Mouse (Mus musculus) embryonic facial prominence, embryonic 11.5 days (tissue): ENCODE results near the gene Nbea. TPM values are rescaled to one million over a fixed set of nuclear protein-coding genes. Genes with fewer than 3 reads are reported as not detected.
A peak's percentile ranks its signal among the peaks of the same experiment; 100 is the strongest.

ENCODE experiments used
- ATAC-seq: fragments of 200-750 bp; cut with Nextera tagmentation; replicated peaks from 2 replicates; pipeline ENCODE4 v1.8.0; 2017; ENCODE audit warnings: low read depth; ENCODE audit not compliant: insufficient number of reproducible peaks, low FRiP score, low TSS enrichment
- DNase-seq: peaks from one replicate; pipeline ENCODE4 v3.0.0-alpha.2; 2015; ENCODE audit warnings: low spot score
- H3K27ac ChIP-seq: fragments of 300-500 bp; sonication (generic); replicated peaks from 2 replicates; pipeline ENCODE4 v1.5.1; 2014; ENCODE audit warnings: mild to moderate bottlenecking, low read depth, low read length, control low read depth
- H3K27me3 ChIP-seq: fragments of 300-500 bp; sonication (generic); 2 replicates; pipeline ENCODE4 v1.6.1; 2014; ENCODE audit warnings: mild to moderate bottlenecking, low read length, moderate library complexity, mixed read lengths; ENCODE audit not compliant: control insufficient read depth, insufficient read depth
- H3K36me3 ChIP-seq: fragments of 300-500 bp; sonication (generic); replicated peaks from 2 replicates; pipeline ENCODE4 v1.6.1; 2014; ENCODE audit warnings: low read depth, mild to moderate bottlenecking, low read length, moderate library complexity, mixed read lengths; ENCODE audit not compliant: control insufficient read depth, insufficient read depth
- H3K4me1 ChIP-seq: fragments of 300-500 bp; sonication (generic); 2 replicates; pipeline ENCODE4 v1.6.1; 2014; ENCODE audit warnings: low read length, mixed read lengths; ENCODE audit not compliant: control insufficient read depth, insufficient read depth
- H3K4me2 ChIP-seq: fragments of 300-500 bp; sonication (generic); 2 replicates; pipeline ENCODE4 v1.6.1; 2014; ENCODE audit warnings: low read depth, mild to moderate bottlenecking, control low read depth, low read length, moderate library complexity
- H3K4me3 ChIP-seq: fragments of 300-500 bp; sonication (generic); 2 replicates; pipeline ENCODE4 v1.5.1; 2014; ENCODE audit warnings: low read depth, low read length, control low read depth
- H3K9ac ChIP-seq: fragments of 300-500 bp; sonication (generic); replicated peaks from 2 replicates; pipeline ENCODE4 v1.6.1; 2014; ENCODE audit warnings: mild to moderate bottlenecking, control low read depth, low read length
- H3K9me3 ChIP-seq: fragments of 300-500 bp; sonication (generic); replicated peaks from 2 replicates; pipeline ENCODE4 v1.6.1; 2016; ENCODE audit warnings: mild to moderate bottlenecking, low read length, inconsistent platforms, mixed read lengths; ENCODE audit not compliant: control insufficient read depth
- WGBS: fragments of 180-500 bp; shearing (Covaris S2); extraction: QIAGEN DNeasy Blood & Tissue Kit; methylation state at CpG from one replicate; pipeline ENCODE4 v1.1.7; 2014; 5-methylcytosine and 5-hydroxymethylcytosine counted together
- polyA plus RNA-seq: library from polyadenylated mRNA; unstranded; fragments of >200 nt; fragmentation: Nextera tagmentation; extraction: Ambion mirVana; gene quantifications from 2 replicates; pipeline ENCODE4 v1.2.1, GENCODE M21; 2014

The Nbea gene
- polyA plus RNA-seq: 20.4 and 22.6 TPM in 2 replicates

DNA sequence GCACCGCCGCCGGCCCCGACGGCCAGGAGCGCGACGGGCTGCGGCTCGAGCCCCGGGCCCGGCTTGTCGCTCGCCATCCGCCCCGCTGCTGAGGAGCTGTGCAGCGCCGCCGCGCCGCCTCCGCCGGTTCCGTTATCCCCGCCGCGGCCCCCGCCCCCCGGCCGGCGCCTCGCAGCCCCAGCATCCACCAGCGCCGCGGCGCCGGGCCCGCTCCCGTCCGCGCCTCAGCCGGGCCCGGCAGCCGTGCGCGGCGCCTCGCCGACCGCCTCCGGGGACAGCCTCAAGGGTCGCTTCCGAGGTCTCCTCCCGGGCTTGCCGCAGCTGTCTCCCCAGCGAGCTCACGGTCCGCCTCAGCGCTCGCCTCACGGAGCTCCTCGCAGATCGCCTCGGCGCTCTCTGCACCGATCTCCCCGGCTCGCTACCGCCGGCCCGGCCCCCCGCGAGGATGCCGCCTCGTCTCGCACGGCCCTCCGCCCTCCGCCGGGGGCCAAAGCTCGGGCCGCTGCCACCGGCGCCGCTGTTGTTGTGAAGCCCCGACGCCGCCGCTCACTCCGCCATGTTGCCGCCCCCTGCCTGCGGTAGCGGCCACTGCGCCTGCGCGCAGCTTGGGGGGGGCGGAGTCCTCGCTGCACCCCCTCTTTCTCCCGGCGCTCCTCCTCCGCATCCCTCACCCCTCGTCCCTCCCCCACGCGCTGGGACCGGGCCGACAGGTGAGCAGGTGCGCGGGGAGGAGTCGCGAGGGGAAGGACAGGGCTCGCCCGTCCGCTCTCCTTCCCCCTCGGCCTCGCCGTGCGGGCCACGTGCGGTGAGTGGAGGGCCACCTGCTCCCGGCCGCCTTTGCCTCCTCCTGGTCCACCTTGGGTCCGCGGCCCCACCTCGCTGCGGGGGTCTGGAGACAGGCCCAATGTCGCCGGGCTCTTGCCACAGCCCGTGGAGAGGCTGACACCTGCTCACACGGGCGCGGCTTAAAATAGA, at the start of gene Nbea:
Nbea (minus strand) TSS at position 543 of the 975 bp plus-strand sequence.
- Histone ChIP-seq H3K9ac (peak within 1 kb of the TSS; percentile 88), H3K4me1 (peaks cover 2% of the 10 kb centered on the region; the same call in 1 of the 2 replicates), H3K4me3 (peak within 1 kb of the TSS; percentile 91), H3K9me3 (no peaks in the 10 kb centered on the region), H3K36me3 (no peaks in the 10 kb centered on the region), H3K27ac (peak within 1 kb of the TSS; percentile 85), H3K27me3 (no peaks in the 10 kb centered on the region), H3K4me2 (peak within 1 kb of the TSS; percentile 85)
- DNase-seq (peak; percentile 86), ATAC-seq (peak; percentile 84)
- WGBS: 0% methylated on average over 81 of the region's 131 CpGs

DNA sequence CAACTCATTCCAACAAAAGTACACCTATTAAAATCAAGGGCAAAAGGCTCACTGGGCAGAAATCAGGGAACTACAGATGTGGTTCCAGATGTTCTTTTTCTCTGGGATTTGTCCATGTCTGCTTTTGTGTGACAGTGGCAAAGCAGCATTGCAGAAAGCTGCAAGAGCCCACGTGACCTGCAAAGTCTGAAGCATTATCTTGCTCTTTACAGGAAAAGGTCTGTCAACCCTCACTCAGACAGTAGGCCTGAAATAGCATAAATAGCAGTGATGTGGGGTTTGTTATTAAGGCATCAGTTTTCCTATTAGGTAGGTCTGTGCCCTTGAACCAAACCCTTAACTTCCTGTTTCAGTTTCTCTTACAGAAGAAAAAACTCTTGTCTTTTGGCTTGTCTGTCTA, 45.8 kb upstream of the Nbea start:
- no peaks in the 10 kb centered on the region for H3K4me1 ChIP-seq
- ATAC-seq (no peak), DNase-seq (peak; percentile 21)
- no peak overlapping the region for H3K4me2 ChIP-seq
- no peak overlapping the region for H3K9ac ChIP-seq
- H3K4me3 ChIP-seq: no peak overlapping the region
- no peak overlapping the region for H3K27ac ChIP-seq
- no peaks in the 10 kb centered on the region for H3K27me3 ChIP-seq
- WGBS: 56% methylated on average over 1 of the region's 1 CpGs
- no peaks in the 10 kb centered on the region for H3K9me3 ChIP-seq
- no peaks in the 10 kb centered on the region for H3K36me3 ChIP-seq

DNA sequence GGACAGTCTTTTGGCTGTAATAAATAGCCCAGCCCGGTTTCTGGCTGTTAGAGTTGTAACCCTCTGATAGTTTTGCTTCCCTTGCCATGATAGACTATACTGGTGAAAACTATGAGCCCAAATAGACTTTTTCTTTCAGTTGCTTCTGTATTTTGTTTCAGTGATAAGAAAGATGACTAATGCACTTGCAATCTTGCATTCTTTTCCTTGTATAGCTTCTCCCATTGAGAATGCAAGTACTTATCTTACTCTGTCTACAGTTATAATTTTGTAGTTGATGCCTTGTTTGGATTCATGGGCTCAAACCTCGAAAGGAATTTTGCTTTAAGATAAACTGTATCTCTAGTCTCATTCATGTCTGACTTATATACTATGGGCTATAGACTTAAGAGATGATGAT, 32.5 kb upstream of the Nbea start:
- 79% methylated on average over 2 of the region's 2 CpGs for WGBS
- Histone ChIP-seq H3K27me3 (no peaks in the 10 kb centered on the region), H3K27ac (no peak overlapping the region), H3K4me3 (no peak overlapping the region), H3K36me3 (no peaks in the 10 kb centered on the region), H3K9me3 (no peaks in the 10 kb centered on the region), H3K4me2 (no peak overlapping the region), H3K4me1 (no peaks in the 10 kb centered on the region), H3K9ac (no peak overlapping the region)
- no peak for ATAC-seq
- DNase-seq: no peak

DNA sequence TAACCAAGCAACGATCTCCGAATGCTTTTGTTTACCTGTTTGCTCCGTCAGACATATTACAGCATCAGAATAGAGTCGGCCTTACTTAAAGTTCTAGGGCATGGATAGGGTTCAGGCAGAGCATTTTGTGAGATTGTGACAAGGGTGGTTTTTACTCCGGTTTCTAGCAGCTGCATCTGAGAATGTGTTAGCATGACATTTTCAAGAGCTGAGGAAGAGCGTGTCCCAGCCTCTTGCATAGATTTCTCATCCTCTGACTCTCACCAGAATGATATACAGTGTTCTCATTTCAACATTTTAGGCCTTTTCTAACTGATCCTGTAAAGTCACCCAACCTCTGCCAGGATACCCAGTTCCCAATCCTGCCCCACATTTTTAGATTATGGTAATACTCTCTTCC, 20.5 kb upstream of the Nbea start:
- H3K4me3 ChIP-seq: no peak overlapping the region
- WGBS: 79% methylated on average over 6 of the region's 6 CpGs
- H3K9ac ChIP-seq: no peak overlapping the region
- no peak overlapping the region for H3K4me2 ChIP-seq
- H3K4me1 ChIP-seq: no peaks in the 10 kb centered on the region
- DNase-seq: no peak
- H3K9me3 ChIP-seq: no peaks in the 10 kb centered on the region
- H3K36me3 ChIP-seq: no peaks in the 10 kb centered on the region
- no peaks in the 10 kb centered on the region for H3K27me3 ChIP-seq
- ATAC-seq: no peak
- H3K27ac ChIP-seq: no peak overlapping the region

DNA sequence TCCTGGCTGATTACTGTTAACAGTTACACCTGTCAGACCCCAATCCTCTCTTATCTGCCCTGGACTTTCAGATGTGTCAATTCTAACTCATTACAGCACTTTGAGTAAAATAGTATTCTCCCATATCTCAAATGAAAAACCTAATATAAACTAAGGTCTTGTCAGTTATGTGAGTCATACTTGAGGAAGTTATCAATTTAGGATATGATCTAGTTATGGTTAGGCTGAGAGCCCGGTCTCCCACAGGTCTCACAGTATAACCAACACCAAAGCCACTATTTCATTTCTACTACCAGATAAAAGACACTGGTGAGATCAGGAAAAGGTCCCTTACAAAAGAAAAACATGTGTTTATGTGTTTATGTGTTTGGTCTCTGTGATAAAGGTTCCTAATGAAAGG, 4.7 kb upstream of the Nbea start:
- DNase-seq (no peak), ATAC-seq (no peak)
- Histone ChIP-seq H3K9me3 (no peaks in the 10 kb centered on the region), H3K36me3 (no peaks in the 10 kb centered on the region), H3K9ac (no peak overlapping the region), H3K4me2 (no peak overlapping the region), H3K4me1 (peaks cover 2% of the 10 kb centered on the region; the same call in 1 of the 2 replicates), H3K4me3 (no peak overlapping the region), H3K27ac (no peak overlapping the region), H3K27me3 (no peaks in the 10 kb centered on the region)
- WGBS: 73% methylated on average over 1 of the region's 1 CpGs

DNA sequence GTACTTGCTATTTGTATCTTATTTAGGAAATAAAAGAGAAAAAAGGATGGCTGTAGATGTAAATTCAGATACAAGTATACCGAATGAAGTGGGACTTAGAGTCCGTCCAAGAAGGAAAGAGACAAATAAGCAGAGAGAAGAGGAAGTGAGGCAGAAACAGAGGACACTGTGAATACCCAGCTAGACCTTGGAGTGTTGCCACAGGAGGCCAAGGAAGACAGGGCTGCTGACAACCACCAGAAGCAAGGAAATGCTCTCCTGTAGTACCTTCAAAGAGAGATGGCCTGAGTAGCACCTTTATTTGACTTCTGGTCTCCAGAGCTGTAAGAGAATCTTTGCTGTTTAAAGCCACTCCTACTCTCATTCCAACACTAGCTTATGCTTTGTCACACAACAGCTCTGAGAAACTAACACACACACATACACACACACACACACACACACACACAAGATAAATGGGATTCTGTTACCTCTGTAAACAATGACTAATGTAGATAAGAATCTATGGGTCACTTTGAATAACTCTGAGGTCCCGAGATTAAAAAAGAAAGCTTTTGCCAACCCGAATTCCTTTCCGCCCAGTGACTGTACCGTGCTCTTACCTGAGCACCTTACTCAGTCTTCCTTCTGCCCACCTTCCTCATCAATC, 3.8 kb upstream of the Nbea start:
- Histone ChIP-seq H3K27me3 (no peaks in the 10 kb centered on the region), H3K9ac (no peak overlapping the region), H3K36me3 (no peaks in the 10 kb centered on the region), H3K4me1 (peaks cover 2% of the 10 kb centered on the region; the same call in 1 of the 2 replicates), H3K4me3 (no peak overlapping the region), H3K27ac (no peak overlapping the region), H3K4me2 (no peak overlapping the region), H3K9me3 (no peaks in the 10 kb centered on the region)
- DNase-seq (no peak), ATAC-seq (no peak)
- 72% methylated on average over 6 of the region's 6 CpGs for WGBS

DNA sequence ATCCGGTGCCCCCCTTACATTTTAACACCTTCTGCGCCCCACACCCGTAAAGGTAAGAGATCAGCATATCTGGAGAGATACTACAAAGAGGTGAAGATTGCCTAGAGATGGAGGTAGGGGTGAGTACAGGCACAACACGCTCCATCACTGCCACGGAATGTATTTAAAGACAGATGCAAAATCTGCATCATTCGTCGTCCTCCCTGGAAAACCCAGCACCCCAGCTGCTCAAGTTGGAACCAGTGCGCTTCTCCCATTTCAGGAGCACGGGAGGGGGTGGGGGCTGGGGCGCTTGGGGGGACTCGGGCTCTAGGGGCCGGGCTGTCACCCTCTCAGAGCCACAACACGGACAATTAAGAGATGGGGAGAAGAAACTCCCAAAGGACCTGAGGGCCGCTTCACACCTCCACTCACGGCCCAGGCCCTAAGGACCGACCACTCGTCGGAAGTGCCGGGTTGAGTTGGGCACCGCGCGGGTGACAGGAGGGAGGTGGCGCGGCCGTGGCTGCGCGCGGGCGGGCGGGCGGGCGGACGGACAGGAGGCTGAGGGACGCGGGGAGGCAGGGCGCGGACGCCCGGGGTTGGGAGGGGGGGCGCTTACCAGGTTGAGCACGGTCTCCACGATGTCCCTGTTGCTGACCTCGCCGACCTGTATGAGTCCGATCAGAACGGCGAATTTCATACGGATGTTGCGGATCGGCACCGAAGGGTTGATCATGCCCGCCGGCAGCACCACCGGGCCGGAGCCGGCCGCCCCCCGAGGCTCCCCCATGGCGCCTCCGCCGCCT, 936 bp downstream of the Nbea start:
- Histone ChIP-seq H3K9me3 (no peaks in the 10 kb centered on the region), H3K4me3 (peak overlapping the region; percentile 91), H3K36me3 (no peaks in the 10 kb centered on the region), H3K27ac (peak overlapping the region; percentile 85), H3K4me2 (peak overlapping the region; percentile 85), H3K4me1 (peaks cover 2% of the 10 kb centered on the region; the same call in 1 of the 2 replicates), H3K9ac (peak overlapping the region; percentile 88), H3K27me3 (no peaks in the 10 kb centered on the region)
- DNase-seq (peak; percentile 38), ATAC-seq (peak; percentile 68)
- under 1% methylated on average over 40 of the region's 61 CpGs for WGBS
